Mouse (Mus musculus) 416B (cell line): Measurements from ENCODE around the gene Rnf38.

Experiments used
- DNase-seq: peaks from one replicate; pipeline ENCODE4 v3.0.0; 2011; ENCODE audit warnings: low read depth

Gene Rnf38

DNA sequence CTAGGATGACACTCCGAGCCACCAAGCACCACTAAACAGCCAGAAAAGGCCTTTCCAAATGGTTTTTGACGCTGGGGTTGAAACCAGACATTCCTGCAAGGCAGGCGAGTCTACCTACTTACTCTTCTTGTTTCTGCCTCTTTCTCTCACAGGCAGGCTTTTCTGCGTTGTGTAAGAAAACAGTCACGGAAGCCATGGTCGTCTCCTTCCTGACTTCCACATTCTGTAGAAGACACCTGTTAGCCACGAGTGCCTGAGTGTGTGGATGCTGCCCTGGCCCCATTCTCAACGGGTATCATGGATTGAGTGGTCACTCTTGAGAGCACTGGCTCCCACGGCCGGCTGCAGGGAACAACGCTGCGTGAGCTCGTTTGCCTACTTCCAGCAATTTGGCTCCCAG, 118.5 kb downstream of the Rnf38 start:
- no peak for DNase-seq

GRCm38 (mm10) chr4:44113393-44114138, 120.0 kb downstream of the Rnf38 start:
- DNase-seq: peak; percentile 11

- DNase-seq: no peak
Measured at GRCm38 (mm10) chr4:44112741-44113140, 120.8 kb downstream of the Rnf38 start.

- DNase-seq: no peak
Measured at GRCm38 (mm10) chr4:44110771-44111170, 122.8 kb downstream of the Rnf38 start.

- DNase-seq: no peak
Measured at GRCm38 (mm10) chr4:44108297-44108696, 125.3 kb downstream of the Rnf38 start.

DNA sequence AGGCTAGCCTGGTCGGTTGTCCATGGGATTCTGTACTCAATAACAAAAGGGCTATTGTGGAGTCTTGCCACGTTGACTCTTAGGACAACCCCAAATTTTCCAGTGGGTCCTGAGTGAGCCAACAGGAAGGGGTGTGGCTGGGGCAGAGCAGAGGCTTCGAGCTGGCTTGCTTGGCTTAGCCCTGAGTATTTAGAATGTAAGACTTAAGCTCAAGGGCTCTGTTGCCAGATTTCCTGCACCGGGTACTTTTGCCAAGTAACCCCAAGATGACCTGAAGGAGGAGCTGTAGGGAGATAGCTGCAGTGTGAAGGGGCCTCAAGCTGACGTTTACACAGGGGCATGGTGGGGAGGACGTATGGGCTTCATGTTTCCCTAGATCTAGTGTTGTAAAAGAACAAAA, 126.2 kb downstream of the Rnf38 start:
- DNase-seq: no peak

DNA sequence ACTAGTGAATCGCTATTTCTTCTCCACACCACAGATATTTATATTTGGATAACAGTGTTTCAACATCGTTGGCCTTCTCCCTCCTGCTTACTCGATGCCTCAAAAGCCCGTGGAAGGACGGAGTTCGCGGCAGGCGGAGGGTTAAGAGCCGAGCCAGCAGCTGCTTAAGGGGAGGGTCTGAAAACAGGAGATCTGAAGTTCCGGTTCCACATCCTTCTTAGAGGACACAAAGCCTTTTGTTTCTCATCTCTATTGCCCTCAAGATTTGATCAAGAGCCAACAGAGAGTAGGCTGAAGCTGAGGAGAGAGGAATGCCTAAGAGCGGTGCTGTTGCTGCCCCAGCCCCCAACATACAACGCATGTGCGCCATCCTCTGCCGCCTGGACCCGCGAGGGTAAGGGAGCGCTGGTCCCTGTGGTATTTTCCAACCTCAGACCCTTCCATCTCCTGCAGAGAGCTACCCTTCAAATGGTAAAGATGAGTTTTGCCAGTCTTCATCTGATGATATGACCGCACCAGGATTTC, 127.2 kb downstream of the Rnf38 start:
- DNase-seq: no peak

- DNase-seq: no peak
Measured at GRCm38 (mm10) chr4:44104195-44104917, 129.2 kb downstream of the Rnf38 start.

DNA sequence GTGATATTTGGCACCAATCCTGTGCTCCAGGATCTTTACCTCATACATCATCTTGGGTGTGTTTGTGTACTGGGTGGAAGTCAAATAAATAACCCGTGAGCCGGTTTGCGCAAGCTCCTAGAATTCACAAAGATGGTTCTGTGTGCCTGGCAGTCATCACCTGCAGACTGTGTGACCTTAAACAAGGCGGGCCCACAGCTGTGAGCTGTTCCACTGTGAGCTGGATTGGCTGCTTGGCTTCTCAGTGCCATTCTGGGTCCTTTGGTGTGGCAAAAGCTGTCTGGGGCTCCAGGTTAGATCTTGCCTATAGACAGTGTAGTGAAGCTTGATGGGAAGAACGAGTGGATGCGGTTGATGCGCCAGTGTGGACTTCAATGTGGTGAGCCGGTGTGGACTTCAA, 130.0 kb downstream of the Rnf38 start:
- no peak for DNase-seq

DNA sequence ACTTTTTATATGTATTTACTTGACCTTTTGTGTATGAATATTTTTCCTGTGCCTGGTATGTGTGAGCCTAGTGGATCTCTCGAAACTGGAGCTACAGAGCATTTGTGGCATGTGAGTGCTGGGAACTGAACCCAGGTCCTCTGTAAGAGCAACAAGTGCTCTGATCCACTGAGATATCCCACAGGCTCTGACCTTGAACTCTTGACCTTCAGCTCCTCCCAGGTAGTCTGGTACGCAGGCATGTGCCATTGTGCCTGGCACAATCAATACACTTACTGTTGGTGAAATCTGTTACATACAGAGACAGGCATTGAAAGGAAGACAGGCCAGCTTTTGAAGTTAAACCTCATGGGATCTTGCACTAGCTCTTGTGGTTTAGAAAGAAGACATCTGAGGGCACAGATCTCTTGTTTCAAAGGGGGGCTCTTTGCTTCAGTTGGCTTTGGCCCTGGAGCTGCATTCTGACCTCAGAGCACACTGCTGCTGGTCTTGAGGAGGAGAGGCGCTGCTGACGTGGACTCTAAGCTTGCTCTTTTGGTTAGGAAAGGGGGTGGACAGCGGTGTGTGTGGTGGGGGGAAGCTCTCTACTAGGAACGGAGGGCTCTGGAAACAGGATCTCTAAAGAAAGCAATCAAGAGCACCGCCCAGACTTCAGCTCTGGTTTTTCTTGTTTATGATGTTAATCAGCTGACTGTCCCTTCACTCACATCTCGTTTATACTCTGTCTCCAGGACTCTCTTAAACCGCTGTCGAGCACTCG, 135.8 kb downstream of the Rnf38 start:
- no peak for DNase-seq

DNA sequence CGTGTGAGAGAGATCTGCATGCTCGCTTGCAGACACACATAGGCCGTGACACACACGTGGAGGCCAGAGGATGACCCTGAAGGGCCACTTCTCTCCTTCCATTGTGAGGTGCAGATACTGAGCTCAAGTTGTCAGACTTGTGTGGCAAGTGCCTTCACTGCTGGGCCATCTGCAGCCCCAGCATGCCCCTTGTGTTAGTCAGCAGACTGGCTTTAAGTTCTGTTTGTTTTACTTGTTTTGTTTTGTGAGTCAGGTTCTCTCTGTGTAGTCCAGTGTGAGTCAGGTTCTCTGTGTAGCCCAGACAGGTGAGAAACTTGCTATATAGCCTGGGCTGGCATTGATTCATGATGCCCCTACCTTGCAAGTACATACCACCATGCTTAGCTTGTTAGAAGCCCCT, 139.1 kb downstream of the Rnf38 start:
- DNase-seq: no peak

GRCm38 (mm10) chr4:44092359-44092758, 141.2 kb downstream of the Rnf38 start:
- no peak for DNase-seq

DNA sequence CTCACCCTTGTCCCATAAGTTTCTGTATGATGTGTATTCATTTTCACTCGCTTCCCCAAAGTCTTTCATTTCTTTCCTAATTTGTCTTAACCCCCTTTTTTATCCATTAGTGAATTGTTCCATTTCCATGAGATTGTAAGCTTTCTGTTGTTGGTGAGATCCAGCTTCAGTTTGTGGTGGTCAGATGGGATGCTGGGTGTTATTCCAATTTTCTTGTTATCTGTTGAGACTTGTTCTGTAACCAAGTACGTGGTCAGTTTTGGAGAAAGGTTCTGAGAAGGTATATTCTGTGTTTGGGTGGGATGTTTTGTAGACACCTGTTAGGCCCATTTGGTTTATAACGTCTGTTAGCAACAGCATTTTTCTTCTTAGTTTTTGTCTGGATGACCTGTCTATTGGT, 148.0 kb downstream of the Rnf38 start:
- no peak for DNase-seq

- DNase-seq: no peak
Measured at GRCm38 (mm10) chr4:44084602-44085325, 148.8 kb downstream of the Rnf38 start.

DNA sequence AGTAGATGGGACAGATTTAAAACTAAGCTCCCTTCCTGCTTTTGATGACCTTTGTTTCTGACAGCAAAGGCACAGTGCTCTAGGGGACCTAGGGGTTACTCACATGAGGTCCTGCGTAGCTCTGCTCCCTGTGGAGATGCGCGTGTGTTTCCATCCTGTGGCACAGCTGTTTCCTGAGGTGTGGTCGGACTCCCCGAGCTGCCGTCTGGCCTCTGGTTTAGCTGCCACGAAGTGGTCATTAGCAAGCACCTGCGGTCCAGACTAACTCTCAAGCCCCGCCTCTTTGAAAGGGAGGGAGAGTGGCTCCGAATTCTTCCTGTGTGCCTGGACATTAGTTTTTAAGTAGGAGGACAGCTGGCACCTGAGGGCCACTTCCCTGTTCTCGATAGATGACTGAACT, 149.6 kb downstream of the Rnf38 start, which contains the start of gene Gne:
Gne (minus strand) TSS at position 233 of the 400 bp plus-strand sequence.
- peak; percentile 78 for DNase-seq

DNA sequence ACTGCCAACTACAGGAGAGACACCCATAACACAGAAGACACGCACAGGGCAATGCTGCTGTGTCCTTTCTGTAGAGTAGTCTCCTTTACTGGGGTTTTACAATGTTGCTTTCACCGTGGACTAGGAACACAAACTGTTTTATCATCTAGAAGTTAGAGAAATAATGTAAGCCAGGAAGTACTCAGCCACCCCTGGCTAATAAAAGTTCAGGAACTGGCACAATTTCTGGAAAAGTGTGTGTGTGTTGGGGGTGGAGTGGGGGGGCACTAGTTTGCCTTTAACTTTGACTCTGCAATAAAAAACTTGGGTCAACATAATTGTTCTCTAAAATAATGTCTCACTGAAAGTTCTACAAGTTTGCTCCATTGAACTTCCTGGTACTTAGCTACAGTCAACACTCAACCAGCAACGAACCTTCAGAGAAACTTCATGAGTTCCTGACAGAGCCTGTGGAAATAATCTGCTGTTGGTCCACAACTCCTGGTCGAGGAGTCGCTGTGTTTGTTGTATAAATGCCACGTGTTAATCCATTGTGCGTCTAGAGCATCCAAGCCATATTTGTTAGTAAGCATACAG, 155.1 kb downstream of the Rnf38 start:
- DNase-seq: no peak
